Mouse (Mus musculus) forebrain, postnatal 0 days (tissue): Measurements from ENCODE around the gene Pomp. TPM values are rescaled to one million over a fixed set of nuclear protein-coding genes. Genes with fewer than 3 reads are reported as not detected.
A peak's percentile ranks its signal among the peaks of the same experiment; 100 is the strongest.

ENCODE experiments used
- ATAC-seq: fragments of 200-750 bp; cut with Nextera tagmentation; 2 replicates; pipeline ENCODE4 v1.8.0; 2017; ENCODE audit warnings: mild to moderate bottlenecking, moderate library complexity
- DNase-seq: peaks from one replicate; pipeline ENCODE4 v3.0.0-alpha.2; 2015
- H3K27ac ChIP-seq: fragments of 300-500 bp; sonication (generic); 2 replicates; pipeline ENCODE4 v1.5.1; 2014; ENCODE audit warnings: low read depth, mild to moderate bottlenecking, antibody characterized with exemption, low read length, moderate library complexity, mixed read lengths
- H3K27me3 ChIP-seq: fragments of 300-500 bp; sonication (generic); 2 replicates; pipeline ENCODE4 v1.6.1; 2014; ENCODE audit warnings: mild to moderate bottlenecking, low read length, mixed read lengths; ENCODE audit not compliant: insufficient read depth
- H3K36me3 ChIP-seq: fragments of 300-500 bp; sonication (generic); 2 replicates; pipeline ENCODE4 v1.6.1; 2014; ENCODE audit warnings: mild to moderate bottlenecking, moderate library complexity; ENCODE audit not compliant: insufficient read depth
- H3K4me1 ChIP-seq: fragments of 300-500 bp; sonication (generic); 2 replicates; pipeline ENCODE4 v1.6.1; 2014; ENCODE audit warnings: antibody characterized with exemption; ENCODE audit not compliant: insufficient read depth
- H3K4me2 ChIP-seq: fragments of 300-500 bp; sonication (generic); 2 replicates; pipeline ENCODE4 v1.6.1; 2014; ENCODE audit warnings: low read depth, mild to moderate bottlenecking, moderate library complexity
- H3K4me3 ChIP-seq: fragments of 300-500 bp; sonication (generic); 2 replicates; pipeline ENCODE4 v1.5.1; 2014; ENCODE audit warnings: low read depth, low read length, mixed read lengths
- H3K9ac ChIP-seq: fragments of 300-500 bp; sonication (generic); 2 replicates; pipeline ENCODE4 v1.6.1; 2014; ENCODE audit warnings: mild to moderate bottlenecking
- H3K9me3 ChIP-seq: fragments of 300-500 bp; sonication (generic); 2 replicates; pipeline ENCODE4 v1.6.1; 2016; ENCODE audit warnings: low read length
- CTCF ChIP-seq: sonication (generic); IDR thresholded peaks from 2 replicates; pipeline ENCODE4 v1.5.1; 2016; ENCODE audit warnings: antibody characterized with exemption, control low read depth, low read depth
- WGBS: fragments of 180-500 bp; shearing (Covaris S2); extraction: QIAGEN DNeasy Blood & Tissue Kit; methylation state at CpG from one replicate; pipeline ENCODE4 v1.1.7; 2014; 5-methylcytosine and 5-hydroxymethylcytosine counted together
- polyA plus RNA-seq: library from polyadenylated mRNA; unstranded; fragments of >200 nt; fragmentation: Nextera tagmentation; extraction: Ambion mirVana; gene quantifications from 2 replicates; pipeline ENCODE4 v1.2.1, GENCODE M21; 2015
- total RNA-seq: library from RNA; depleted of rRNA; stranded (reverse); fragments of >200 nt; gene quantifications from 2 replicates; pipeline ENCODE4 v1.2.3, GENCODE M21; 2014

The Pomp gene
- total and polyA plus RNA-seq, 2 experiments from 2014 or later = 419 to 513 TPM

GRCm38 (mm10) chr5:147850194-147850593 lies 10.1 kb upstream of the Pomp start:
- no peak overlapping the region for H3K4me3 ChIP-seq
- no peak overlapping the region for H3K9ac ChIP-seq
- WGBS = 69% methylated on average over 7 of the region's 7 CpGs
- no peak for ATAC-seq
- H3K27me3 ChIP-seq = no peaks in the 10 kb centered on the region
- no peak overlapping the region for H3K27ac ChIP-seq
- H3K9me3 ChIP-seq = no peaks in the 10 kb centered on the region
- no peaks in the 10 kb centered on the region for H3K36me3 ChIP-seq
- TF ChIP-seq CTCF = no peak
- H3K4me2 ChIP-seq = no peak overlapping the region
- no peaks in the 10 kb centered on the region for H3K4me1 ChIP-seq
- no peak for DNase-seq

GRCm38 (mm10) chr5:147860076-147860448 lies 199 bp upstream of the Pomp start:
- DNase-seq (no peak), ATAC-seq (peak; percentile 30; the same call in 1 of the 2 replicates)
- WGBS = 1% methylated on average over 18 of the region's 18 CpGs
- H3K9me3 ChIP-seq = no peaks in the 10 kb centered on the region
- peak overlapping the region; percentile 78 for H3K9ac ChIP-seq
- peaks cover 27% of the 10 kb centered on the region for H3K36me3 ChIP-seq
- no peak for TF ChIP-seq CTCF
- H3K4me3 ChIP-seq = peak overlapping the region; percentile 72
- H3K4me1 ChIP-seq = peaks cover 12% of the 10 kb centered on the region; the same call in 1 of the 2 replicates
- H3K27me3 ChIP-seq = no peaks in the 10 kb centered on the region
- peak overlapping the region; percentile 54 for H3K27ac ChIP-seq
- peak overlapping the region; percentile 89 for H3K4me2 ChIP-seq

GRCm38 (mm10) chr5:147868674-147869073 lies 8.4 kb downstream of the Pomp start:
- Histone ChIP-seq H3K27me3 (no peaks in the 10 kb centered on the region), H3K4me1 (no peaks in the 10 kb centered on the region), H3K27ac (no peak overlapping the region), H3K4me2 (no peak overlapping the region), H3K4me3 (no peak overlapping the region), H3K9ac (no peak overlapping the region), H3K9me3 (no peaks in the 10 kb centered on the region), H3K36me3 (peaks cover 79% of the 10 kb centered on the region)
- TF ChIP-seq CTCF = peak; percentile 21
- DNase-seq = no peak
- 94% methylated on average over 4 of the region's 4 CpGs for WGBS
- ATAC-seq = no peak

GRCm38 (mm10) chr5:147869568-147869967 lies 9.3 kb downstream of the Pomp start:
- ATAC-seq = no peak
- H3K9me3 ChIP-seq = no peaks in the 10 kb centered on the region
- DNase-seq = no peak
- WGBS = 93% methylated on average over 6 of the region's 6 CpGs
- no peak overlapping the region for H3K4me3 ChIP-seq
- no peak overlapping the region for H3K27ac ChIP-seq
- no peaks in the 10 kb centered on the region for H3K27me3 ChIP-seq
- TF ChIP-seq CTCF = no peak
- no peaks in the 10 kb centered on the region for H3K4me1 ChIP-seq
- peaks cover 79% of the 10 kb centered on the region for H3K36me3 ChIP-seq
- no peak overlapping the region for H3K4me2 ChIP-seq
- no peak overlapping the region for H3K9ac ChIP-seq

- H3K27me3 ChIP-seq = no peaks in the 10 kb centered on the region
- no peak for TF ChIP-seq CTCF
- WGBS = 96% methylated on average over 1 of the region's 1 CpGs
- peaks cover 82% of the 10 kb centered on the region for H3K36me3 ChIP-seq
- no peaks in the 10 kb centered on the region for H3K9me3 ChIP-seq
- H3K27ac ChIP-seq = no peak overlapping the region
- ATAC-seq (no peak), DNase-seq (no peak)
- no peaks in the 10 kb centered on the region for H3K4me1 ChIP-seq
- H3K4me3 ChIP-seq = no peak overlapping the region
- H3K4me2 ChIP-seq = no peak overlapping the region
- H3K9ac ChIP-seq = no peak overlapping the region
Observed at GRCm38 (mm10) chr5:147870296-147870695, 10.0 kb downstream of the Pomp start.

- WGBS = 94% methylated on average over 15 of the region's 15 CpGs
- Histone ChIP-seq H3K9ac (no peak overlapping the region), H3K27me3 (no peaks in the 10 kb centered on the region), H3K4me3 (no peak overlapping the region), H3K27ac (no peak overlapping the region), H3K9me3 (no peaks in the 10 kb centered on the region), H3K4me1 (no peaks in the 10 kb centered on the region), H3K36me3 (peaks cover 83% of the 10 kb centered on the region), H3K4me2 (no peak overlapping the region)
- ATAC-seq (no peak), DNase-seq (no peak)
- no peak for TF ChIP-seq CTCF
Observed at GRCm38 (mm10) chr5:147871091-147871820, 11.0 kb downstream of the Pomp start.

- no peak overlapping the region for H3K4me3 ChIP-seq
- ATAC-seq = no peak
- H3K27me3 ChIP-seq = no peaks in the 10 kb centered on the region
- no peak overlapping the region for H3K9ac ChIP-seq
- no peak for TF ChIP-seq CTCF
- H3K4me1 ChIP-seq = no peaks in the 10 kb centered on the region
- no peak overlapping the region for H3K4me2 ChIP-seq
- H3K27ac ChIP-seq = no peak overlapping the region
- H3K9me3 ChIP-seq = no peaks in the 10 kb centered on the region
- no peak for DNase-seq
- peaks cover 78% of the 10 kb centered on the region for H3K36me3 ChIP-seq
- WGBS = 92% methylated on average over 18 of the region's 18 CpGs
Observed at GRCm38 (mm10) chr5:147874491-147875065, 14.3 kb downstream of the Pomp start.
